Mouse (Mus musculus) ES-E14 (cell line): ENCODE data around the gene Mgat1.

Source experiments
- HCFC1 ChIP-seq: IDR thresholded peaks from 2 replicates; pipeline ENCODE4 v1.6.1; 2012; ENCODE audit warnings: low read length, inconsistent platforms, borderline replicate concordance; ENCODE audit not compliant: insufficient read depth
- ZC3H11A ChIP-seq: IDR thresholded peaks from 2 replicates; pipeline ENCODE4 v1.6.1; 2012; ENCODE audit warnings: low read depth, mild to moderate bottlenecking, inconsistent platforms, low read length, borderline replicate concordance

DNA sequence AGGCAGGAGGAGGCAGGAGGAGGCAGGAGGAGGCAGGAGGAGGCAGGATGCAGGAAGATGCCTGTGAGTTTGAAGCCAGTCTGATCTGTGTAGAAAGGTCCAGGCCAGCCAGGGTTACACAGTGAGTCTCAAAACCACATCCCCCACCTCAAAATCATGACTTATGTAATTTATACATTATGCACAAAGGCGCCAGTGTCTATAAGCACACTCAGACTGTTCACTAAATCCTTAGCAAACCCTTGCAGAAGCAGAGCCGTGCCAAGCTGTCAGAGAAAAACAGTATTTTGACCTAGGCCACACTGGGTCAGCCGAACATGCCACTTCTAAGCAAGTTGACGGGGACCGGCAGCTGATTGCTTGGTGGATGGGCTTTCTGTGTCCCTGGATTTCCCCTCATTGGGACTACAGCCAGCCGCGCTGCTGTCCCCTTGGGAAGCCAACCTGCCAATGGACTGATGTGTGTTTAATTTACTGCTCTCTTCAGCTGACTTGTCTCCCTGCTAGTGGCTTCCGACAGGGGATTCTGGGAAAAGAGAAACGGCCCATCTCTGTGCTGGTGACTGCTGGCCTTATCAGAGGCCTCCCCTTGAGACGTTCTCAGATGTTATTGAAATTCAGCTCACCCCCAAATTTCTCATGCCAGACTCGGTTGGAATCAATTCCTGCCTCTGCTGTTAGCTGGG is 30.0 kb downstream of the Mgat1 start:
- no peak for TF ChIP-seq HCFC1
- no peak for TF ChIP-seq ZC3H11A
